Mouse (Mus musculus) liver, adult 2 months (tissue): Measurements from ENCODE around the gene Fam43a. TPM values are rescaled to one million over a fixed set of nuclear protein-coding genes. Genes with fewer than 3 reads are reported as not detected.

Experiments used
- DNase-seq: peaks from one replicate; pipeline ENCODE4 v3.0.0-alpha.2; 2011; ENCODE audit warnings: low read depth, low spot score; ENCODE audit errors: extremely low read depth
- H3K27ac ChIP-seq: fragments of 200-500 bp; replicated peaks from 2 replicates; pipeline ENCODE4 v1.5.1; 2012; ENCODE audit warnings: low read depth, mild to moderate bottlenecking, control low read depth, inconsistent platforms, low read length; ENCODE audit not compliant: insufficient read depth
- H3K27me3 ChIP-seq: fragments of 200-500 bp; 2 replicates; pipeline ENCODE4 v1.6.1; 2012; ENCODE audit warnings: mild to moderate bottlenecking, moderate library complexity, low read length, inconsistent platforms; ENCODE audit not compliant: control insufficient read depth, insufficient read depth
- H3K36me3 ChIP-seq: fragments of 200-500 bp; 2 replicates; pipeline ENCODE4 v1.6.1; 2012; ENCODE audit warnings: low read length, inconsistent platforms; ENCODE audit not compliant: control insufficient read depth, insufficient read depth
- H3K4me1 ChIP-seq: fragments of 200-500 bp; 2 replicates; pipeline ENCODE4 v1.6.1; 2011; ENCODE audit warnings: low read length; ENCODE audit not compliant: control insufficient read depth, insufficient read depth
- H3K4me3 ChIP-seq: fragments of 200-500 bp; 2 replicates; pipeline ENCODE4 v1.5.1; 2011; ENCODE audit warnings: low read depth, mild to moderate bottlenecking, control low read depth, low read length, moderate library complexity; ENCODE audit not compliant: insufficient read depth
- H3K79me2 ChIP-seq: fragments of 200-500 bp; 2 replicates; pipeline ENCODE4 v1.6.1; 2012; ENCODE audit warnings: inconsistent platforms, mild to moderate bottlenecking, low read length, moderate library complexity; ENCODE audit not compliant: control insufficient read depth, insufficient read depth
- H3K9ac ChIP-seq: fragments of 200-500 bp; 2 replicates; pipeline ENCODE4 v1.6.1; 2012; ENCODE audit warnings: low read depth, mild to moderate bottlenecking, control low read depth, inconsistent platforms, low read length
- CTCF ChIP-seq: fragments of 200-500 bp; IDR thresholded peaks from 2 replicates; pipeline ENCODE4 v1.5.1; 2011; ENCODE audit warnings: low read depth, low read length, control low read depth
- POLR2A ChIP-seq: fragments of 200-500 bp; IDR thresholded peaks from 2 replicates; pipeline ENCODE4 v1.6.1; 2011; ENCODE audit warnings: low read length, control low read depth; ENCODE audit not compliant: insufficient read depth; ENCODE audit errors: extremely low read depth
- WGBS: fragments of 180-500 bp; shearing (Covaris S2); methylation state at CpG from one replicate; pipeline ENCODE4 v1.1.7; 2018; 5-methylcytosine and 5-hydroxymethylcytosine counted together
- polyA plus RNA-seq: library from polyadenylated mRNA; depleted of rRNA; stranded (reverse); fragments of >200 nt; gene quantifications from 2 replicates; pipeline ENCODE4 v1.2.3, GENCODE M21; 2012
- total RNA-seq: library from RNA; depleted of rRNA; stranded (reverse); fragments of >200 nt; gene quantifications from 2 replicates; pipeline ENCODE4 v1.2.3, GENCODE M21; 2014

Fam43a gene
- total and polyA plus RNA-seq, 2 experiments, result 4.2 to 4.7 TPM

- no peak overlapping the region for H3K27ac ChIP-seq
- H3K4me1 ChIP-seq, result peaks cover 9% of the 10 kb centered on the region
- TF ChIP-seq POLR2A (no peak), CTCF (no peak)
- no peaks in the 10 kb centered on the region for H3K36me3 ChIP-seq
- peaks cover 3% of the 10 kb centered on the region; the same call in 1 of the 2 replicates for H3K79me2 ChIP-seq
- WGBS, result 78% methylated on average over 16 of the region's 16 CpGs
- H3K4me3 ChIP-seq, result no peak overlapping the region
- H3K27me3 ChIP-seq, result no peaks in the 10 kb centered on the region
- no peak overlapping the region for H3K9ac ChIP-seq
- DNase-seq, result no peak
These were observed 4.7 kb downstream of the Fam43a start for GRCm38 (mm10) chr16:30604061-30604806.

DNA sequence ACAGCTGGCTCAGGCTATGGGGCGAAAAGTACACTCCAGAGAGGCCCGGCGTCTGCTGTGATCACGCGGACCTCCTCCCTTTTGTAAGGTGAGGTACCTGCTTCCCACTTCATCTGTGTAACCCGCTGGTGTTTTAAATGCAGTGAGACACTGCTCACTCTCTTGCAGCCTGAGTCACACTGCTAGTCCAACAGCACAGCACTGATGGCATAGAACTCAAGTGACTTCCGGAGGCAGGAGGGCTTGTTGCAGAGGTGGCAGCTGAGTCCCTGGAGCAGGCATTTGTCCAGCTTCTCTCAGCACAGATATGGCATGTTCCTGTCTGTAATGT, 5.2 kb downstream of the Fam43a start:
- peaks cover 9% of the 10 kb centered on the region for H3K4me1 ChIP-seq
- H3K9ac ChIP-seq, result no peak overlapping the region
- H3K4me3 ChIP-seq, result no peak overlapping the region
- H3K27me3 ChIP-seq, result no peaks in the 10 kb centered on the region
- peaks cover 3% of the 10 kb centered on the region; the same call in 1 of the 2 replicates for H3K79me2 ChIP-seq
- H3K36me3 ChIP-seq, result no peaks in the 10 kb centered on the region
- DNase-seq, result no peak
- H3K27ac ChIP-seq, result no peak overlapping the region
- no peak for TF ChIP-seq POLR2A
- no peak for TF ChIP-seq CTCF
- 85% methylated on average over 7 of the region's 7 CpGs for WGBS

- Histone ChIP-seq H3K27ac (no peak overlapping the region), H3K9ac (no peak overlapping the region), H3K27me3 (no peaks in the 10 kb centered on the region), H3K4me3 (no peak overlapping the region), H3K4me1 (peaks cover 9% of the 10 kb centered on the region), H3K79me2 (peaks cover 3% of the 10 kb centered on the region; the same call in 1 of the 2 replicates), H3K36me3 (no peaks in the 10 kb centered on the region)
- no peak for DNase-seq
- WGBS, result 85% methylated on average over 6 of the region's 6 CpGs
- TF ChIP-seq POLR2A, result no peak
- no peak for TF ChIP-seq CTCF
These were observed 6.0 kb downstream of the Fam43a start for GRCm38 (mm10) chr16:30605528-30605927.

DNA sequence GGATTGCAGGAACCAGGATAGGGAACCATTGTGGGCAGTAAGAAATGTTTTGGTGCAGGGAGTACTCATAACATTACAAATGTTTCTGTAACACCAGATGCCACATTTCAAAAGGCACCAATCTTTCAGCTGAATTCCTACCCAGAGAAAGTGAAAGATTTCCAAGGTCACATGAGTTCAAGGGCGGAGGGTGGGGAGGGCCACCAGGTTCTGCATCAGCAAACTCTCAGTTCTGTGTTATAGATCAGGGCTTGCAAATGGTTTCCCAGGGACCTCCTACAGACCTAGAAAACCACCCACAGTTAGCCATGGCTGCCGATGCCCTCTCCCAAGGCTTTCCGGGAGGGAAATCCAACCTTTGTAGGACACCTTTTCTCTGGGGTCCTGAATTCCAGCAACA, 8.3 kb downstream of the Fam43a start:
- H3K27ac ChIP-seq, result no peak overlapping the region
- no peak for TF ChIP-seq POLR2A
- no peak for TF ChIP-seq CTCF
- 80% methylated on average over 3 of the region's 3 CpGs for WGBS
- H3K36me3 ChIP-seq, result no peaks in the 10 kb centered on the region
- no peak overlapping the region for H3K4me3 ChIP-seq
- no peak overlapping the region for H3K9ac ChIP-seq
- no peaks in the 10 kb centered on the region for H3K27me3 ChIP-seq
- no peaks in the 10 kb centered on the region for H3K79me2 ChIP-seq
- peaks cover 6% of the 10 kb centered on the region for H3K4me1 ChIP-seq
- no peak for DNase-seq

GRCm38 (mm10) chr16:30611331-30611730, 11.8 kb downstream of the Fam43a start:
- Histone ChIP-seq H3K27ac (no peak overlapping the region), H3K36me3 (no peaks in the 10 kb centered on the region), H3K9ac (no peak overlapping the region), H3K4me1 (no peaks in the 10 kb centered on the region), H3K27me3 (no peaks in the 10 kb centered on the region), H3K4me3 (no peak overlapping the region), H3K79me2 (no peaks in the 10 kb centered on the region)
- no peak for TF ChIP-seq CTCF
- TF ChIP-seq POLR2A, result no peak
- DNase-seq, result no peak
- WGBS, result 83% methylated on average over 5 of the region's 5 CpGs

DNA sequence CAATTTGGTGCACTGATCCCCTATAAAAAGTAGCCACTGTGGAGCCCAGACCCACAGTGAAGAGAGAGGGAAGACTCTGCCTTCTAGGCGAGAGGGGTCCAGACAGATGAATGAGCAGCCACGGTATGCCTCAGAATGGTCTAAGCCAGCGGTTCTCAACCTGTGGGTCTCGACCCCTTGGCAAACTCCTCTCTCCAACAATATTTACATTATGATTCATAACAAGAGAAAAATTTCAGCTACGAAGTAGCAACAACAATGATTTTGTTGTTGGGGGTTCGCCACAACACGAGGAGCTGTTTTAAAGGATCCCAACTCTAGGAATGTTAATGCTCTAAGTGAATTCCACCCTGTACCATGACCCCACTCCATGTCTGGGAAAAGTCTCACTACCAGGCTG, 13.6 kb downstream of the Fam43a start:
- Histone ChIP-seq H3K4me3 (no peak overlapping the region), H3K79me2 (no peaks in the 10 kb centered on the region), H3K27ac (no peak overlapping the region), H3K27me3 (no peaks in the 10 kb centered on the region), H3K36me3 (no peaks in the 10 kb centered on the region), H3K9ac (no peak overlapping the region), H3K4me1 (no peaks in the 10 kb centered on the region)
- WGBS, result 90% methylated on average over 7 of the region's 7 CpGs
- TF ChIP-seq CTCF, result no peak
- TF ChIP-seq POLR2A, result no peak
- no peak for DNase-seq
